Mouse (Mus musculus): ENCODE data around the gene Gm28036.
A peak's percentile ranks its signal among the peaks of the same experiment; 100 is the strongest.

Gene Gm28036

GRCm38 (mm10) chr2:156084541-156084940 lies 42.4 kb downstream of the Gm28036 start:
- no peak for DNase-seq (ENCODE audit: low spot score in 2 of 2)

DNA sequence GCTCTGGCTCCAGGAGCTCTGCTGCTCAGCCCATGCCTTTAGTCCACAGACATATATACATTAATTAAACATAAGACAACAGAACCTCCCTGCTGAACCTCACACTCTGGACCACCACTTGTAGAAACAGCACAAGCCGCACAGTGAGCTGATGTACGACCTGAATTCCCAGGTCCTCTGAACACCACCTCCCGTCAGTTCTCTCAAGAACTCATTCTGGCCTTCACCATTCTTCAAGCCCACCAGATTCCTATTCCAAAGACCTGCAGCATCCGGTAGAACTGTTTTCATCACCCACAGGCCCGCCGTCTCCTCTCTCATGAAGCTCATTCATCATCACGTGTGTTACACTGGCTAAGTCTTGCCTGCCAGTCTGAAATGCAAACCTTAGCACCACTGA lies 46.5 kb downstream of the Gm28036 start:
- DNase-seq (ENCODE audit: low spot score in 2 of 2) = no peak

DNA sequence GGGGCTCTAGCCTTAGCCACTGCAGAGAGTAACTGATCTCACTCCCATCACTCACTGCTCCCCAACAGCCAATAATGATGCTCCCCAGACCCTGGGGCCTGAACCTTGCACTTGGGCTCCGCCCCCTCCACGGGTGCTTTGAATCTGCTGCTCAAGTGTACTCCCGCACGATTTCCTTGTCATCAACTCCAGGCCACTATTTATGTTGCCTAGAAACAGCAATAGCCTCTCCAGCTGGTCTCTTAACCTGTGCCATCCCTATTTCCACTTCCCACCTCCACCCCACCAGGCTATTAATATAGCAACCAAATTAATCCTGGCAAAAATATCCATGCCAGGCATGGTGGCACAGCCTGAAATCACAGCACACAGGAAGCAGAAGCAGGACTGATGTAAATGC lies 47.2 kb downstream of the Gm28036 start:
- no peak for DNase-seq (ENCODE audit: low spot score in 2 of 2)

- no peak for DNase-seq (ENCODE audit: low spot score in 2 of 2)
These were observed 47.7 kb downstream of the Gm28036 start for GRCm38 (mm10) chr2:156079183-156079560.

DNA sequence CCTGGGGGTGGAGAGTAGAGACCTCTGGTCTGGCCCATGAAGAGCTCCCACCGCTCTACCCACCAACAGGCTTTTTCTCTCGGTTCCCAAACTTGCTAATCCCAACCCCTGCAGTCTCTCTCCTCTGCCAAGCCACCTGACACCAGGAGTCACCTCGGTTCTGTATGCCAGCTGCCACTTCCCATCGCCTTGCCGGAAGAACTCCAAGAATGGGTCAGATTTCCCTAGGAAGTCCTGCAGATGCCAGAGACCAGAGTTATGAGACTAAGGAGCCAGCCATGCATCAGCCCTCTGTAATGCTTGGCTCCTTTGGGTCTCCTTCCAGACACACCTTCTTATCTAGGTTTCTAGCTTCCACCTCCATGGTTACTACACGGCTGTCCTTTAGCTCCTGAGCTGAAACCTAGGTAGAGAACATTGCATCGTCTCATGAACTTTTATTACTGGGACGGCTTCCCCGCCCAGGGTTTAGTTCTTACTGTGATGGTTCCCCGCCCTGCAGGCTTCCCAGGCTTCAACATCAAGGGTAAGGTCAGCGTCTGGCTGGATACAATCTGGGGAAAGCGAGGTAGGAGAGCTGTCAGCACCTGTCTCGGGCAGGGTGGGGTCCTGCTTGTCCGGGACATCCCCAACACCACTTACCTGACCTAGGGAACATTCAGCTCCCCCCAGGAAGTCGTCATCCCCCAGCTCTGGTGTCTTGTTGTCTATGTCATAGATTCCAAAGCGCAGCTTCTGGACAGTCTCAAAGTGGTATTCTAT lies 48.3 kb downstream of the Gm28036 start:
- no peak for DNase-seq (ENCODE audit: low spot score in 2 of 2)

DNA sequence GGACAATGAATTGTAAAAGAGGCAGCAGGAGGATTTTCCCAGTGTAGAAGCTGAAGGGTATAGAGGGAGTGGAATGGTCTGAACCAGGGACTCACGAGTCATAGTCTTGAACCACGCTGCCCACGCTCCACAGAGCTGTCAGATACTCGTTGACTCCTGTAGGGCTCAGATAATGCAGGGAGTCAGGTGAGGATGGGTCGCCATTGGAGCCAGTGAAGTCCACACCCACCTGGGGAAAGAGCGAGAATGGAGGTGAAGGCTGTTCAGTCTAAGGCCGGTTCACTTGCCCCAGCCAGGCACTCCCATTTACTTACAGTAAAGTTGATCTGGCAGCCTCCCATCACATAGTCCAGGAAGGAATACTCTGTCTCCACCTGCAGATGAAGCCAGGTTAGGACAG lies 49.4 kb downstream of the Gm28036 start:
- DNase-seq (ENCODE audit: low spot score in 2 of 2) = no peak

- DNase-seq (ENCODE audit: low spot score in 2 of 2) = no peak
These were observed 53.2 kb downstream of the Gm28036 start for GRCm38 (mm10) chr2:156073725-156074124.

DNA sequence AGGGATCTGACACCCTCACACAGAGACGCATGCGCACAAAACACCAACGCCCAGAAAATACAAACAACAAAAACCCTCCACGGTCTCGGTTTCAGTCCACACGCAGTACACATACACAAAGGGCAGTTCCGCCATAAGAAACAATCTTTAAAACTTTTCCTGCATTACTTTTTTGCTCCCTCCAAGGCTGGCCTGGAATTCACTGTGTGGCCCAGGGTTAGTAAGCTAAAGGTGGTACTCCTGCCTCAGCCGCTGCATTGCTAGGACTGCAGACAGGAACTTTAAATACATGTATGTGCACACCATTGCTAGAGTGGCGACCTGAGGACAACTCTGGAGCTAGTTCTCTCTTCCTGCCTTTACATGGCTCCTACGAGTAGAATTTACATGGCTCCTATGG lies 55.7 kb downstream of the Gm28036 start:
- DNase-seq (ENCODE audit: low spot score in 2 of 2) = no peak

DNA sequence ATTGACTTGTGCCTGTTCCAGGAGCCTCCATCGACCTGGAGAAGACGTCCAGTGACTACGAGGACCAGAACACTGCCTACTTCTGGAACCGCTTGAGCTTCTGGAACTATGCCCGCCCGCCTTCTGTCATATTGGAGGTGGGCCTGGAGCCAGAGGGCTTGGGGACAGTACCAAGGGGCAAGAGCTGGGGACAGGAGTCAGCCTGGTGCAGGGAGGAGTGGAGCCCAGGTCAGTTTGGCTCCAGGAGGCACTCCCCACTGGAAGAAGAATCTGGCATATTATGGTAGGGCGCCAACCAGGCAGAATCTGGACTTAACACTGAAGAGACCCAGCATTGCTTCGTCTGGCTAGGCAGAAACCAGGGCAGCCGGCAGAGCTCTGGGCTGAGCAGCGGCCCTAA lies 59.0 kb downstream of the Gm28036 start:
- DNase-seq (ENCODE audit: low spot score in 2 of 2) = no peak

- DNase-seq (ENCODE audit: low spot score in 2 of 2) = no peak
These were observed 60.8 kb downstream of the Gm28036 start for GRCm38 (mm10) chr2:156066126-156066525.

GRCm38 (mm10) chr2:156065099-156066041 lies 61.5 kb downstream of the Gm28036 start, which contains the start of gene Spag4:
Spag4 (plus strand) TSS chr2:156065175.
- DNase-seq (ENCODE audit: low spot score in 2 of 2) = peak; percentile 65 to 67

- DNase-seq (ENCODE audit: low spot score in 2 of 2) = no peak
These were observed 74.1 kb downstream of the Gm28036 start, which contains the start of gene Fer1l4 for GRCm38 (mm10) chr2:156052816-156053215. Fer1l4 (minus strand) TSS chr2:156052947.

DNA sequence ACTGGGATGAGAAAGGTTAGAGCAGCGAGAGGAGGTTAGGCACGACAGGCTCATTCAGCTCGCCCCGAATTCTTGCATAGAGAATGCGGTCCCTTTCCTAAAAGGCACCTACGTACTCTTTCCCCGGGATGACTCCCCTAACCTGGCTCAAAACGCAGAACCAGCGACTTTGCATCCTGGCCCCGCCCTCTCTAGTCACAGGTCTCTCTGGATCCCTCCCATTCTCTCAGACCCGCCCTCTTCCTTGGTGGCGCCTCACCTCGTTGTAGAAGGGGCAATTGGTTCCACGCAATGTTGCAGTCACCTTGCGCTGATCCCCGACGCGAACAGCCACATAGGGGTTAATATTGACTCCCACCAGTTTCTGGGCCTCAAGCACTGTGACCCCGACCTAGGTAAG lies 79.0 kb downstream of the Gm28036 start:
- DNase-seq (ENCODE audit: low spot score in 2 of 2) = peak in 1 of 2 experiments; percentile 8

- no peak for DNase-seq (ENCODE audit: low spot score in 2 of 2)
These were observed 84.0 kb downstream of the Gm28036 start for GRCm38 (mm10) chr2:156042903-156043302.

GRCm38 (mm10) chr2:156039390-156039789 lies 87.5 kb downstream of the Gm28036 start:
- no peak for DNase-seq (ENCODE audit: low spot score in 2 of 2)

DNA sequence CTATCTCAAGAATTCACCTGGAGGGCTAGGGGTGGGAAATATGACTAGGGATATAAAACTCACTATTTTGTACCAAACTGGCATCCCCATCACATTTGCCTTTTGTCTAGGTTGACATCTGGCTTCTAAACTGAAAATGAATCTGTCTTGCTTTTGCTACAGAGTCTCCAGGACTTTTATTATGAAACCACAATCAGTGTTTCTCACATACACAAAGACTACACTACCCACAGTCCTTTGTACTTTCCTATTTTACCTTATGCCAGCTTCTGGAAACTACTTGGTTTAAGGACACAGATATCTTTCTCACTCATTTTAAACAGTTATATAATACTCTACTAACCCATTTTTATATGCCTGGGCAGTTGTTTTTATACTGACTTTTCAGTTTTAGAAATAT lies 101.4 kb downstream of the Gm28036 start:
- no peak for DNase-seq (ENCODE audit: low spot score in 2 of 2)
